Mouse (Mus musculus): ENCODE results near the gene Xpr1. TPM values are rescaled to one million over a fixed set of nuclear protein-coding genes. Genes with fewer than 3 reads are reported as not detected.

Gene Xpr1
- total and polyA plus RNA-seq, 3 experiments: 8.5 to 34.4 (median 30.3) TPM

DNA sequence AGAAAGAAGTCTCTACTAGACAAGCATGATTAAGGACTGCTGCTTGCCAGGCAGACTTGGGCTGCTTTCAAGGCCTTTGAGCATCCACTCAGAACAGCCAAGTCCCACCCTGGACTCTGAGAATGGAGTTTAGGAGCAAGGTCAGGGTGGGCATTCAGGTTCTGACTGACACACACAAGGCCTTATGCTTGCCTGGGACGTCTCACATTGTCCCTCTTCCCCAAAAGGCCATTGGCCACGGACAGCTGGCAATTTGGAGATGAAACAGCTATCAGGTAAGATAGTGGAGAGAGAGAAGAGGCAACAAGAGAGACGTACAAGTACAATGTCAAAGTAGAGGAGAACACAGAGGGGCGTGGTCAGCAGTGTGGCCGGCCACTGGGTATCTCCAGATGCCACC is 165.6 kb downstream of the Xpr1 start:
- intact Hi-C loops (cut with DNase I): no loop called here
- Histone ChIP-seq H3K27me3 (ENCODE audit: control insufficient read depth, insufficient read depth, low read length) (no peaks in the 10 kb centered on the region), H3K79me2 (replicated peaks; ENCODE audit: control insufficient read depth, insufficient read depth, low read length) (no peaks in the 10 kb centered on the region), H3K36me3 (ENCODE audit: control insufficient read depth, insufficient read depth, low read length) (no peaks in the 10 kb centered on the region), H3K27ac (no peak overlapping the region), H3K4me3 (no peak overlapping the region), H3K4me1 (ENCODE audit: control insufficient read depth, insufficient read depth, low read length) (no peaks in the 10 kb centered on the region; the same call in 1 of the 2 replicates), H3K9ac (ENCODE audit: low read depth, low read length) (no peak overlapping the region)
- no peak for TF ChIP-seq CTCF (IDR thresholded peaks at IDR 0.05)
- TF ChIP-seq EP300 (IDR thresholded peaks at IDR 0.05; ENCODE audit: insufficient read depth, low read depth, low read length): no peak
- no peak for TF ChIP-seq POLR2A (IDR thresholded peaks at IDR 0.05; ENCODE audit: insufficient read depth, low read depth, low read length)
- DNase-seq: peak in 1 of 2 experiments; percentile 5
- 61% methylated on average over 5 of the region's 5 CpGs for WGBS

DNA sequence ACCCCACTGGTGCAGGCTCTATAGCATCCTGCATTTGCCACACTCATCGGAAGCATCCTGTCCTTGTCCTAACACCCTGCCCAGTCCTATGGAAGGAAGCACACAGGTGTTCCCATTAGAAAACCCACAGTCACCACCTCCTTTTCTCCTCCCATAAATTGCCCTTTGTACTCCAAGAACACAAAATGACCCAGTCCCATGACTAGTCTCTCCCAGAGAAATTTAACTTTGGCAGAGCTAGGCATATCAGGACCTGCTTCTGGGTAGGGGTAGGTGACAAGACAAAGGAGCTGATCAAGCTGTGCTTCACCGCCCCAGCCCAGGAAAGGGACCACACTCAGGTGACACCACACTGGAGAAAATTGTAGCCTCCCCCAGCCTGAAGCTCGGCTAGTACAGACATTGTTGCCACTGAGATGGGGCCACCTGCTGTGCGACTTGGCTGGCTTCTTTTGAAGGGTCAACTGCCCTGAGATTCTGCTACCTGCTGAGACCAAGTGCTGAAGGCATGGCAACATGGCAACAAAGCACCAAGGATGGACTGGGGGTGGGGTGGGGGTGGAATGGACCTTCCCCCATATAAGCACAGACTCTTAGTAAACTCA is 166.6 kb downstream of the Xpr1 start:
- TF ChIP-seq EP300 (IDR thresholded peaks at IDR 0.05; ENCODE audit: insufficient read depth, low read depth, low read length) (no peak), POLR2A (IDR thresholded peaks at IDR 0.05; ENCODE audit: insufficient read depth, low read depth, low read length) (no peak), CTCF (IDR thresholded peaks at IDR 0.05) (no peak)
- H3K4me3 ChIP-seq: no peak overlapping the region
- no peak overlapping the region for H3K9ac ChIP-seq (ENCODE audit: low read depth, low read length)
- DNase-seq: peak in 1 of 2 experiments; percentile 8
- no peak overlapping the region for H3K27ac ChIP-seq
- intact Hi-C loops (cut with DNase I): no loop called here
- no peaks in the 10 kb centered on the region for H3K79me2 ChIP-seq (replicated peaks; ENCODE audit: control insufficient read depth, insufficient read depth, low read length)
- WGBS: 59% methylated on average over 4 of the region's 4 CpGs
- no peaks in the 10 kb centered on the region for H3K36me3 ChIP-seq (ENCODE audit: control insufficient read depth, insufficient read depth, low read length)
- H3K27me3 ChIP-seq (ENCODE audit: control insufficient read depth, insufficient read depth, low read length): no peaks in the 10 kb centered on the region
- no peaks in the 10 kb centered on the region; the same call in 1 of the 2 replicates for H3K4me1 ChIP-seq (ENCODE audit: control insufficient read depth, insufficient read depth, low read length)

DNA sequence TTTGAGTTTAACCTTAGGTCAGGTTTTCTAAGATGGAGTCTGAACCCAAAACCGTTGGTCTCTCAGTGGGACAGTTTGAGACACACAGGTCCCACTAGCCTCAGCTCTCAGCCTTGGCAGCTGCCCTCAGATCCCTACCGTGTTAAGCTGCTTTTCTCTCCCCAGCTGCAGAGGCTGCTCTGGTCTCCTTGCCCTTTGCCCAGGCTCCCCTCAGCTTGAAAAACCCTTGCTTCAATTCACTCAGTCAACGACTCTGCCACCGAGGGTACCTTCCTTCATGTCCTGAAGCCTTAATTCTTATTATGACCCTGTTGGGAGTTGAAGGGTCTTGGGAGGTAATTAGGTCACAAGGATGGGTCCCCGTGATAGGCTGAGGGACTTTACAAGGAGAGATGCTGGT is 167.3 kb downstream of the Xpr1 start:
- Histone ChIP-seq H3K4me1 (ENCODE audit: control insufficient read depth, insufficient read depth, low read length) (peaks cover 2% of the 10 kb centered on the region), H3K36me3 (ENCODE audit: control insufficient read depth, insufficient read depth, low read length) (no peaks in the 10 kb centered on the region), H3K27ac (no peak overlapping the region), H3K27me3 (ENCODE audit: control insufficient read depth, insufficient read depth, low read length) (no peaks in the 10 kb centered on the region), H3K4me3 (no peak overlapping the region), H3K9ac (ENCODE audit: low read depth, low read length) (no peak overlapping the region), H3K79me2 (replicated peaks; ENCODE audit: control insufficient read depth, insufficient read depth, low read length) (no peaks in the 10 kb centered on the region)
- TF ChIP-seq CTCF (IDR thresholded peaks at IDR 0.05): no peak
- intact Hi-C loops (cut with DNase I): loop anchor here (5.0 kb wide), 1 partner anchor 32 kb away; no protein-coding TSS in a partner anchor
- no peak for DNase-seq
- WGBS: 58% methylated on average over 5 of the region's 5 CpGs

DNA sequence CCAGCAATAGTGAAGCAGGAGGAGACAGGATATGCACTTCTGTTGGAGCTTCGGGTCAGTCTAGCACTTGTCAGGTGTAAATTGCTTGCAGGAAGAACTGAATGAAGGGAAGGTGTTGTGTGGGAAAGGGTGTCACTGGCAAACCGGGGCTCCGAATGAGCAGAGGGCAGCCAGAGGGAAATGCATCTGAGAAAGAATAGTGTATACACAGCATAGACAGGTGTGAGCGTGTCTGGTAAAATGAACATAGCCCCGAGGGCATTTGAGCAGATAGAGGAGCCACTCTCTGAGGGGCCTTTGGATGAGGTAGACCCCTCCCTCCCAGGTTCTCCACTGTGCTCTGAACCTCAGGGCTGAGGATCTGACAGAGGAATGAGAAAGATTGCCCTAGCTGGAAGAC is 169.2 kb downstream of the Xpr1 start:
- TF ChIP-seq CTCF (IDR thresholded peaks at IDR 0.05): no peak
- no peak for TF ChIP-seq EP300 (IDR thresholded peaks at IDR 0.05; ENCODE audit: insufficient read depth, low read depth, low read length)
- TF ChIP-seq POLR2A (IDR thresholded peaks at IDR 0.05; ENCODE audit: insufficient read depth, low read depth, low read length): no peak
- WGBS: 56% methylated on average over 5 of the region's 5 CpGs
- H3K4me3 ChIP-seq: no peak overlapping the region
- peak; percentile 1 to 10 for DNase-seq
- H3K79me2 ChIP-seq (replicated peaks; ENCODE audit: control insufficient read depth, insufficient read depth, low read length): no peaks in the 10 kb centered on the region
- no peak overlapping the region for H3K27ac ChIP-seq
- intact Hi-C loops (cut with DNase I): loop anchor here (5.0 kb wide), 1 partner anchor 34 kb away; no protein-coding TSS in a partner anchor
- H3K27me3 ChIP-seq (ENCODE audit: control insufficient read depth, insufficient read depth, low read length): no peaks in the 10 kb centered on the region
- no peak overlapping the region for H3K9ac ChIP-seq (ENCODE audit: low read depth, low read length)
- no peaks in the 10 kb centered on the region for H3K36me3 ChIP-seq (ENCODE audit: control insufficient read depth, insufficient read depth, low read length)
- peaks cover 2% of the 10 kb centered on the region; the same call in 1 of the 2 replicates for H3K4me1 ChIP-seq (ENCODE audit: control insufficient read depth, insufficient read depth, low read length)

DNA sequence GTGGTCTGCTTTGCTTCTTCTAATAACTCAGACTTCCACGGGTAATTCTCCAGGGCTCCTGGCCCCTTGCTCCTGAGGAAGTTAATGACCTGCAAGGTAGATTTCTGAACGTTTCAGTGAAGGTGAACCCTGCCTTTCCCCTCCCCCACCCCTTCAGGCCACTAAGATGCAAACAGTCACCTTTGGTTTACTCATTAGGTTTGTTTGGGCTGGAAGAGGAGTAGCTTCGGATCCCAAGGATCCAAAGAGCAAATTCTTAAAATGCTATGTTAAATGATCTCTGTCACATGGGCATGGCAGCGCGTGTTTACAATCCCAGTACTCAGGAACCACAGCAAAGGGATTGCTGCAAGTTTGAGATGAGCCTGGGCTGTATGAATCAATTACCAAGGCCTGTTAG is 169.8 kb downstream of the Xpr1 start:
- WGBS: 36% methylated on average over 5 of the region's 5 CpGs
- Histone ChIP-seq H3K27me3 (ENCODE audit: control insufficient read depth, insufficient read depth, low read length) (no peaks in the 10 kb centered on the region), H3K4me1 (ENCODE audit: control insufficient read depth, insufficient read depth, low read length) (peaks cover 2% of the 10 kb centered on the region; the same call in 1 of the 2 replicates), H3K27ac (no peak overlapping the region), H3K9ac (ENCODE audit: low read depth, low read length) (no peak overlapping the region), H3K79me2 (replicated peaks; ENCODE audit: control insufficient read depth, insufficient read depth, low read length) (0 out of 2 replicates have a peak, but pooled peaks cover 1% of the 10 kb centered on the region), H3K4me3 (no peak overlapping the region), H3K36me3 (ENCODE audit: control insufficient read depth, insufficient read depth, low read length) (no peaks in the 10 kb centered on the region)
- DNase-seq: peak in 1 of 2 experiments; percentile 1
- intact Hi-C loops (cut with DNase I): loop anchor here (5.0 kb wide), 1 partner anchor 35 kb away; no protein-coding TSS in a partner anchor
- TF ChIP-seq EP300 (IDR thresholded peaks at IDR 0.05; ENCODE audit: insufficient read depth, low read depth, low read length) (no peak), CTCF (IDR thresholded peaks at IDR 0.05) (no peak), POLR2A (IDR thresholded peaks at IDR 0.05; ENCODE audit: insufficient read depth, low read depth, low read length) (no peak)

DNA sequence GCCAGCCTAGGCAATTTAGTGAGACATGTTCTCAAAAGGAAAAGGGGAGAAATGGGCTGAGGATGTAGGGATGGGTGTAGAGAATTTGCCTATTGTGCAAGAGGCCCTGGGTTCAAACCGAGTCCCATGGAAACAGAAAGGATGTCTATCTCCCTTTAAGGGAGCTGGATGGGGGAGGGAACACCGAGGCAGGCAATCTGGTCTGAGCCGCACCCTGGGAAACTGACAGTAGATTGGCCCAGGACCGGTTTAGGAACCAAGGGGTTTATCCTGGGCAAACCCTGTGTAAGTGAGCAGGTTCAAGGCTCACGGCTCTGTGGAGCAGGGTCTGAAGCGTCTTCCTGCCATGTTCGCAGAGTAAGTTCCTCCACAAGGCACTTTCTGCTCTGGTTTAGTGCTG is 171.7 kb downstream of the Xpr1 start:
- 60% methylated on average over 7 of the region's 7 CpGs for WGBS
- peaks cover 2% of the 10 kb centered on the region; the same call in 1 of the 2 replicates for H3K4me1 ChIP-seq (ENCODE audit: control insufficient read depth, insufficient read depth, low read length)
- H3K4me3 ChIP-seq: peak overlapping the region; percentile 83
- peaks cover 1% of the 10 kb centered on the region; the same call in 1 of the 2 replicates for H3K79me2 ChIP-seq (replicated peaks; ENCODE audit: control insufficient read depth, insufficient read depth, low read length)
- DNase-seq: peak; percentile 11 to 28
- intact Hi-C loops (cut with DNase I): loop anchor here (5.0 kb wide), 1 partner anchor 37 kb away; no protein-coding TSS in a partner anchor
- TF ChIP-seq EP300 (IDR thresholded peaks at IDR 0.05; ENCODE audit: insufficient read depth, low read depth, low read length): no peak
- no peak for TF ChIP-seq CTCF (IDR thresholded peaks at IDR 0.05)
- no peak for TF ChIP-seq POLR2A (IDR thresholded peaks at IDR 0.05; ENCODE audit: insufficient read depth, low read depth, low read length)
- no peaks in the 10 kb centered on the region for H3K36me3 ChIP-seq (ENCODE audit: control insufficient read depth, insufficient read depth, low read length)
- H3K27me3 ChIP-seq (ENCODE audit: control insufficient read depth, insufficient read depth, low read length): no peaks in the 10 kb centered on the region
- H3K27ac ChIP-seq: peak overlapping the region; percentile 95
- H3K9ac ChIP-seq (ENCODE audit: low read depth, low read length): peak overlapping the region; percentile 14; the same call in 1 of the 2 replicates

Measured in heart, adult 2 months (tissue).